Comparison of ENCODE assay signal across 11 mouse cellular contexts in the genomic region with DNA sequence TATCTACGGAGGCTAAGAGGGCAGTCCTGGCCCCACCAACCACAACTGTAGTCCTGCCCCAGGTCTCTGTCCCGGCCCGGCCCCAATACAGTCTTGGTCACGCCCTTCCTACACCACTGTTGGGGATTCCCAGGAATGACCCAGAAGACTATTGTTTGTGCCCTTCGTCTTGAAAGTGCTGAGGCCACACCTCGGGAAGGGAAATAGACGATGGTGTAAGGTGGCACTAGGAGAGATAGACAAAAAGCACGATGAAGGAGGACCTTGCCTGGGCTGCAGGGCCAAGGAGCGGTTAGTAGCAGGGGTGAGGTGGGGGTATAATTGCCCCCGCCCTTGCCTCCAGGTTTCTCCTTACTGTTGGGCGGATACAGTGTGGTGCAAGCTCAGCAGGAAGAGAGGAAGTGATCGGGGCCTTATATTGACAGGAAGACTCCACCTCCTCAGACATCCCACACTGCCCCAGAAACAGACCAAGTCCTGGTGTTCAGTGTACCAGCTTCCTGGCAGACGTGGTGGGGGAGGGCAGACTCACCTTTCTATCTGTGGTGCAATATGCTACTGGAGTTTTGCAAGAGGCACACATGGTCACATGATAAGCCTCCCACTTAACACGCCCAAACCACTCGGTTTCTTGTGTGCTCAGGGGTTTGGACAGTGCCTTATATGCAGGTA. TPM values are rescaled to one million over a fixed set of nuclear protein-coding genes. Genes with fewer than 3 reads are reported as not detected.
DNase-seq lines count a peak whose midpoint lies in the region; ATAC-seq and TF ChIP-seq lines count a peak whose summit lies in the region.
"Had no signal": no experiment of that assay in that cellular context is flagged by ENCODE, and none has a peak within 500 bp of the region (broad histone marks: within the 10 kb centered on the region; RNA-seq: fewer than 3 reads in every experiment).

A gene (minus strand): TSS at position 501 of the 672 bp plus-strand sequence.

- peak within 1 kb of the TSS; percentile 14; the same call in 1 of the 2 replicates for H3K4me3 ChIP-seq in intestine, postnatal 0 days (ENCODE audit: low read depth, low read length)
- H3K4me3 ChIP-seq: forebrain, embryonic 10.5 days; neural tube, embryonic 12.5 days had no signal

- no peaks in the 10 kb centered on the region for H3K36me3 ChIP-seq in intestine, postnatal 0 days (ENCODE audit: control insufficient read depth, insufficient read depth)
- H3K36me3 ChIP-seq: forebrain, embryonic 10.5 days; neural tube, embryonic 12.5 days had no signal

- H3K27me3 ChIP-seq in intestine, postnatal 0 days (replicated peaks; ENCODE audit: control insufficient read depth, insufficient read depth, low read length): no peaks in the 10 kb centered on the region
- H3K27me3 ChIP-seq: neural tube, embryonic 12.5 days had no signal

- 32% methylated on average over 15 of the region's 15 CpGs for WGBS in intestine, postnatal 0 days

- H3K9ac ChIP-seq in intestine, postnatal 0 days (ENCODE audit: low read depth, low read length): no peak within 1 kb of the TSS
- H3K9ac ChIP-seq: neural tube, embryonic 12.5 days had no signal

- H3K9me3 ChIP-seq in intestine, postnatal 0 days (ENCODE audit: control insufficient read depth): no peaks in the 10 kb centered on the region
- H3K9me3 ChIP-seq: forebrain, embryonic 10.5 days; neural tube, embryonic 12.5 days had no signal

- DNase-seq in CD4-positive helper T cell, adult 2 months (ENCODE audit: low read depth, low spot score): peak; percentile 92
- DNase-seq in ES-CJ7 (ENCODE audit: low read depth, low spot score) (peak; percentile 89), MN1 (ENCODE audit: low spot score) (no peak)
- no peak for DNase-seq in neural tube, embryonic 10.5 days (ENCODE audit: extremely low spot score, low spot score)
- DNase-seq in frontal cortex, postnatal 36 days (ENCODE audit: low spot score in 2 of 2): no peak
- no peak for DNase-seq in cerebellum, adult 18-20 months

- ATAC-seq in intestine, postnatal 0 days: peak; percentile 92
- ATAC-seq in megakaryocyte-erythroid progenitor cell, adult 5-6 weeks (replicated peaks; ENCODE audit: low FRiP score, low TSS enrichment, poor library complexity, severe bottlenecking): peak; percentile 92

- H3K4me2 ChIP-seq in intestine, postnatal 0 days (replicated peaks; ENCODE audit: low read depth): peak within 1 kb of the TSS; percentile 44
- H3K4me2 ChIP-seq: neural tube, embryonic 12.5 days had no signal

- H3K4me1 ChIP-seq in intestine, postnatal 0 days (replicated peaks; ENCODE audit: control insufficient read depth, insufficient read depth, low read length): peaks cover 10% of the 10 kb centered on the region; the same call in 1 of the 2 replicates
- H3K4me1 ChIP-seq: neural tube, embryonic 12.5 days had no signal

- TF ChIP-seq CTCF in intestine, postnatal 0 days (IDR thresholded peaks at IDR 0.05; ENCODE audit: low read depth): no peak

- peak within 1 kb of the TSS; percentile 71 for H3K27ac ChIP-seq in intestine, postnatal 0 days (ENCODE audit: low read depth, low read length)
- H3K27ac ChIP-seq: forebrain, embryonic 10.5 days; neural tube, embryonic 12.5 days had no signal

RNA-seq across cellular contexts. Expression of the gene that starts here (rescaled TPM):
- polyA plus RNA-seq in intestine, postnatal 0 days (2015; fragmentation: Nextera tagmentation; extraction: Ambion mirVana): 68.7 and 72.6 TPM in 2 replicates
- total RNA-seq in megakaryocyte-erythroid progenitor cell, adult 5-6 weeks (2014; fragmentation: Nextera tagmentation): 28.5 and 40.7 TPM in 2 replicates
- total RNA-seq in megakaryocyte-erythroid progenitor cell, adult 5-6 weeks (2017): 16.4 and 37.6 TPM in 2 replicates
- total RNA-seq: layer of hippocampus, postnatal 10 days had no signal
- polyA plus RNA-seq: forebrain, embryonic 10.5 days; neural tube, embryonic 12.5 days had no signal

Comparison
In these comparisons a context has a peak if more than half of its experiments do, and no peak if none do; other contexts are left out.
1. DNase-seq: peak in CD4-positive helper T cell, adult 2 months (single experiment) and ES-CJ7 (single experiment); none in neural tube, embryonic 10.5 days (single experiment), MN1 (single experiment), frontal cortex, postnatal 36 days (0 of 2) and cerebellum, adult 18-20 months (0 of 2).